Mouse (Mus musculus) myocyte (in vitro differentiated cells): ENCODE results near the gene Wdr13. TPM values are rescaled to one million over a fixed set of nuclear protein-coding genes. Genes with fewer than 3 reads are reported as not detected.
"Not testable (repeated sequence)": the region's sequence is repeated elsewhere in the genome, so short reads cannot be mapped to it uniquely, and the experiment has no call there.

Experiments used
- H3K27me3 ChIP-seq: one replicate; pipeline ENCODE4 v1.6.1; 2011; ENCODE audit not compliant: control insufficient read depth, insufficient read depth, insufficient read length
- H3K36me3 ChIP-seq: one replicate; pipeline ENCODE4 v1.6.1; 2011; ENCODE audit not compliant: control insufficient read depth, insufficient read depth
- H3K4me2 ChIP-seq: one replicate; pipeline ENCODE4 v1.6.1; 2011; ENCODE audit warnings: low read depth, control low read depth
- H3K4me3 ChIP-seq: one replicate; pipeline ENCODE4 v1.5.1; 2011; ENCODE audit warnings: mild to moderate bottlenecking, control low read depth, moderate library complexity
- H3K79me2 ChIP-seq: one replicate; pipeline ENCODE4 v1.6.1; 2011; ENCODE audit not compliant: control insufficient read depth, insufficient read depth
- H3ac ChIP-seq: one replicate; pipeline ENCODE4 v1.6.1; 2011; ENCODE audit not compliant: control insufficient read depth, insufficient read length
- CEBPB ChIP-seq: IDR thresholded peaks from 2 replicates; pipeline ENCODE4 v1.6.1; 2011; ENCODE audit warnings: mild to moderate bottlenecking, moderate library complexity; ENCODE audit not compliant: poor library complexity, insufficient read depth, severe bottlenecking
- E2F4 ChIP-seq: IDR thresholded peaks from one replicate; pipeline ENCODE4 v1.6.1; 2011; ENCODE audit warnings: mild to moderate bottlenecking, control low read depth, moderate library complexity; ENCODE audit not compliant: insufficient read depth
- MAX ChIP-seq: IDR thresholded peaks from one replicate; pipeline ENCODE4 v1.6.1; 2011; ENCODE audit warnings: low read depth, mild to moderate bottlenecking, control low read depth
- MYOD1 ChIP-seq, 3 experiments: IDR thresholded peaks; one replicate each; pipeline ENCODE4 v1.6.1; 2011; ENCODE audit warnings: control low read depth in 2 of 3, low read depth in 2 of 3, mild to moderate bottlenecking in 2 of 3, moderate library complexity in 1 of 3; ENCODE audit not compliant: insufficient read length in 2 of 3, control insufficient read depth in 1 of 3
- MYOG ChIP-seq, 3 experiments: IDR thresholded peaks; one replicate each; pipeline ENCODE4 v1.6.1; 2011; ENCODE audit warnings: control low read depth in 2 of 3, low read depth in 2 of 3, mild to moderate bottlenecking in 2 of 3; ENCODE audit not compliant: insufficient read length in 2 of 3, control insufficient read depth in 1 of 3, insufficient read depth in 1 of 3
- POLR2A ChIP-seq: IDR thresholded peaks from one replicate; pipeline ENCODE4 v1.6.1; 2011; ENCODE audit warnings: low read depth, mild to moderate bottlenecking, control low read depth, moderate library complexity; ENCODE audit not compliant: insufficient read length
- POLR2AphosphoS2 ChIP-seq: IDR thresholded peaks from one replicate; pipeline ENCODE4 v1.6.1; 2011; ENCODE audit warnings: low read depth, control low read depth; ENCODE audit not compliant: insufficient read length
- REST ChIP-seq: IDR thresholded peaks from one replicate; pipeline ENCODE4 v1.6.1; 2011; ENCODE audit warnings: mild to moderate bottlenecking, control low read depth, moderate library complexity; ENCODE audit not compliant: insufficient read depth, insufficient read length
- SRF ChIP-seq: IDR thresholded peaks from one replicate; pipeline ENCODE4 v1.6.1; 2011; ENCODE audit warnings: low read depth; ENCODE audit not compliant: control insufficient read depth, insufficient read length
- TCF12 ChIP-seq: IDR thresholded peaks from one replicate; pipeline ENCODE4 v1.6.1; 2011; ENCODE audit warnings: mild to moderate bottlenecking, control low read depth; ENCODE audit not compliant: poor library complexity, insufficient read depth, severe bottlenecking
- TCF3 ChIP-seq: IDR thresholded peaks from one replicate; pipeline ENCODE4 v1.6.1; 2011; ENCODE audit warnings: low read depth, control low read depth; ENCODE audit not compliant: insufficient read length
- USF1 ChIP-seq: IDR thresholded peaks from one replicate; pipeline ENCODE4 v1.6.1; 2011; ENCODE audit warnings: low read depth, mild to moderate bottlenecking, control low read depth, moderate library complexity
- polyA plus RNA-seq: library from polyadenylated mRNA; unstranded; fragments of >200 nt; fragmentation: generic; extraction: Trizol; gene quantifications from one replicate; pipeline ENCODE4 v1.2.1, GENCODE M21; 2012; ENCODE audit warnings: missing spikeins

Gene Wdr13
- polyA plus RNA-seq, 1 experiment: 16.1 TPM

DNA sequence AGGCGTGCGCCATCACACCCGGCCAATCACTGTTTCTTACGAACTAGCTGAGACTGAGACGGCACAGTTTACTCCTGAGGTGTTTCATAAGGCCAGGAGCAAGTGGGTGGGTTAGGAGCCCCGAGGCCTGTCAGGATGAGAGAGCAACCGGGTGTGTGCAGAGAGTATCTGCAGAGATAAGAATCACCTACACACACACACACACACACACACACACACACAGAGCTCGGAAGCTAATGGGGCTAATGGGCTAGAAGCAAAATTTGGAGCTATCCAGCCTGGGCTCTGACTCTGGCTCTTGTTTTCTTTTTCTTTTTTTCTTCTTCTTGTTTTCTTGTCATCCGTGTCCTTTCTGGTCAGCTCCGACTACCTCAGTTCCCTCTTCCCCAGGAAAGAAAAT lies 37.1 kb downstream of the Wdr13 start:
- no peak overlapping the region for H3ac ChIP-seq
- H3K27me3 ChIP-seq: no peaks in the 10 kb centered on the region
- TF ChIP-seq USF1 (no peak), E2F4 (no peak), TCF3 (no peak), MYOD1 (IDR thresholded peaks at IDR 0.05; ENCODE audit: control insufficient read depth in 1 of 3, insufficient read length in 2 of 3, low read depth in 2 of 3) (no peak), POLR2AphosphoS2 (no peak), MYOG (IDR thresholded peaks at IDR 0.05; ENCODE audit: control insufficient read depth in 1 of 3, insufficient read depth in 1 of 3, insufficient read length in 2 of 3, low read depth in 2 of 3) (no peak), TCF12 (no peak), SRF (no peak), REST (no peak), CEBPB (no peak), MAX (no peak), POLR2A (no peak)
- H3K79me2 ChIP-seq: no peaks in the 10 kb centered on the region
- no peaks in the 10 kb centered on the region for H3K36me3 ChIP-seq
- peak overlapping the region; percentile 20 for H3K4me3 ChIP-seq
- H3K4me2 ChIP-seq: peak overlapping the region; percentile 42

DNA sequence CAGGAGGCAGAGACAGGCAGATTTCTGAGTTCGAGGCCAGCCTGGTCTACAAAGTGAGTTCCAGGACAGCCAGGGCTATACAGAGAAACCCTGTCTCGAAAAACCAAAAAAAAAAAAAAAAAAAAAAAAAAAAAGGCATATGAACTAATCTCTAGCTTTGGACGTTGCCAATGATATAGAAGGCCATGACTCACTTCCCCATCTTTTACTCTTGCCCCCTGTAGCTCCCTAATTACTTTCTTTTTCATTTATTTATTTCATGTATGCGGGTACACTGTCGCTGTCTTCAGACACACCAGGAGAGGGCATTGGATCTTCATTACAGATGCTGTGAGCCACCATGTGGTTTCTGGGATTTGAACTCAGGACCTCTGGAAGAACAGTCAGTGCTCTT lies 41.7 kb downstream of the Wdr13 start:
- not testable (repeated sequence) for H3ac ChIP-seq, H3K79me2 ChIP-seq, H3K4me3 ChIP-seq, H3K27me3 ChIP-seq, H3K4me2 ChIP-seq, H3K36me3 ChIP-seq

DNA sequence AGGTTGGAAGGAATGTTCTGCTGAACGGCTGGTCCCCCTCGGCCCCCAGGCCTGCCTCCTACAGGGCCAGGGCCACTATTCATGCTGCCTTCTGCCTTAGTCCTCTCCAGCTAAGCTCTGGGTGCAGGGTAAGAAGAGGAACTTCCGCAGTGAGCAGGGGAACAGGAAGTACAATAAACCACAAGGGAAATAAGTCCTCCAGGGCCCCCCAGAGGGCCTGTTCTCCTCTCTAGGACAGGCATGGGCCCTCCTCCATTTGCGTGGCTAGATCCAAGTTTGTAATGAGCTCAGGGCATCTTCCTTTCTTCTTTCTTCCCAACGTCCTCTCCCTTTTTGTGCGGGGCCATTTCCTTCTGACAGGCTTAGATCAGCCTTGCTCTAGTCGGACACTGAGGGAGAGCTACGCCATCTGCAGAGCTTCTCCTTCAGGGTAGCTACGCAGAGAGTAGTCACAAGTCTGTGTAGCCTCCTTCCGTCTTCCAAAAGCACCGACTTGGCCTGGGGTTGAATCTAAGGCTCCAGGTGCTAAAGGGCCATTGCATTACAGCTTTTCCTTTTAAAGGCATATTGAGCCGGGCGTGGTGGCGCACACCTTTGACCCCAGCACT lies 42.2 kb downstream of the Wdr13 start, which contains the start of gene Was:
TSS of gene Was (minus strand) at position 153 of the 608 bp plus-strand sequence.
- Histone ChIP-seq H3K27me3 (no peaks in the 10 kb centered on the region), H3K36me3 (no peaks in the 10 kb centered on the region), H3K4me3 (no peak within 1 kb of the TSS), H3K4me2 (no peak within 1 kb of the TSS), H3ac (no peak within 1 kb of the TSS), H3K79me2 (no peaks in the 10 kb centered on the region)
- TF ChIP-seq MYOG (IDR thresholded peaks at IDR 0.05; ENCODE audit: control insufficient read depth in 1 of 3, insufficient read depth in 1 of 3, insufficient read length in 2 of 3, low read depth in 2 of 3): no peak
- TF ChIP-seq CEBPB: no peak
- no peak for TF ChIP-seq POLR2AphosphoS2
- no peak for TF ChIP-seq POLR2A
- TF ChIP-seq TCF12: no peak
- TF ChIP-seq USF1: no peak
- TF ChIP-seq MYOD1 (IDR thresholded peaks at IDR 0.05; ENCODE audit: control insufficient read depth in 1 of 3, insufficient read length in 2 of 3, low read depth in 2 of 3): no peak
- no peak for TF ChIP-seq SRF
- no peak for TF ChIP-seq E2F4
- no peak for TF ChIP-seq MAX
- TF ChIP-seq REST: no peak
- no peak for TF ChIP-seq TCF3

DNA sequence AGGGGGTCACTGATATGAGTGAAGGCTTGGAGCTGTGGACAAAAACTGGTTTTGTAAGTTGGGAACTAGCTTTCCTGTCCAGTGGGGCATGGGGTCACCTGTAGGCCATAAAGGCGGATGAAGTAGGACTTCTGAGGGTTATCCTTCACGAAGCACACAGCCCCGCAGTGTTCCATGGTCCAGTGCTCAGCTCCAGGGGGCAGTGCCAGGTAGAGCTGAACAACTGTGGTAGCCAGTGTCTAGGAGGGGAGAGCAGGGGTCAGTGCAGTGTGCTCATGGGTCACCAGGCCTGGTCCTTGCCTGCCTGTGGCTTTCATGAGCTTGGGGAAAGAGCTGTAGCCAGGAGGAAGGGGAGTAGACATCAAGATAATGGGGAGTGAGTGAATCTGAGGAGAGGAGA lies 42.9 kb downstream of the Wdr13 start:
- H3K4me2 ChIP-seq: no peak overlapping the region

DNA sequence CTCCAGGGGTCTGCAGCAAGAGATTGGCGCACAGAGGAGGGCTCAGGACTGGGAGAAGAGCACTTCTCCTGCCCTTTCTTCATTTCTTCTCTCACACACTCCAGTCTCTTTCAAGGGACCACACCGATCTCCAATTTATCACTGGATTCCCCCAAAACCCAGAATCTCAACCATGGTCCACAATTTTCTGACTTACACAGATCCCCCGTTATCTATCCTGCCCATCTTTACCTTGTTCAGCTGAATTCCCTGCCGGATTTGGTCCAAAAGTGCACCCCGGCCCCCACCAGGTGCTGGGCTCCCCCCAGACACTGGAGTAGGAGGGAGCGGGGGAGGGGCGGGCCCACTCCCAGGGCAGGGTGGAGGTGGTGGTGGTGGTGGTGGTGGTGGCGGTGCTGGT lies 47.1 kb downstream of the Wdr13 start:
- H3K79me2 ChIP-seq: no peaks in the 10 kb centered on the region
- no peak overlapping the region for H3K4me3 ChIP-seq
- no peaks in the 10 kb centered on the region for H3K36me3 ChIP-seq
- H3K4me2 ChIP-seq: peak overlapping the region; percentile 35
- H3K27me3 ChIP-seq: no peaks in the 10 kb centered on the region
- TF ChIP-seq TCF12: no peak
- no peak for TF ChIP-seq POLR2A
- TF ChIP-seq TCF3: no peak
- no peak for TF ChIP-seq MYOD1 (IDR thresholded peaks at IDR 0.05; ENCODE audit: control insufficient read depth in 1 of 3, insufficient read length in 2 of 3, low read depth in 2 of 3)
- TF ChIP-seq MAX: no peak
- no peak for TF ChIP-seq POLR2AphosphoS2
- no peak for TF ChIP-seq CEBPB
- no peak overlapping the region for H3ac ChIP-seq

More for the DNA sequence above, 42.9 kb downstream of the Wdr13 start:
- Histone ChIP-seq H3K27me3 (no peaks in the 10 kb centered on the region), H3K36me3 (no peaks in the 10 kb centered on the region), H3ac (no peak overlapping the region), H3K4me3 (no peak overlapping the region), H3K79me2 (no peaks in the 10 kb centered on the region)
- TF ChIP-seq POLR2AphosphoS2 (no peak), TCF3 (no peak), SRF (no peak), REST (no peak), TCF12 (no peak), CEBPB (no peak), USF1 (no peak), MYOD1 (IDR thresholded peaks at IDR 0.05; ENCODE audit: control insufficient read depth in 1 of 3, insufficient read length in 2 of 3, low read depth in 2 of 3) (no peak), E2F4 (no peak), POLR2A (no peak), MYOG (IDR thresholded peaks at IDR 0.05; ENCODE audit: control insufficient read depth in 1 of 3, insufficient read depth in 1 of 3, insufficient read length in 2 of 3, low read depth in 2 of 3) (no peak), MAX (no peak)
